Mouse (Mus musculus): ENCODE measurements around the gene Wasf1.

DNA sequence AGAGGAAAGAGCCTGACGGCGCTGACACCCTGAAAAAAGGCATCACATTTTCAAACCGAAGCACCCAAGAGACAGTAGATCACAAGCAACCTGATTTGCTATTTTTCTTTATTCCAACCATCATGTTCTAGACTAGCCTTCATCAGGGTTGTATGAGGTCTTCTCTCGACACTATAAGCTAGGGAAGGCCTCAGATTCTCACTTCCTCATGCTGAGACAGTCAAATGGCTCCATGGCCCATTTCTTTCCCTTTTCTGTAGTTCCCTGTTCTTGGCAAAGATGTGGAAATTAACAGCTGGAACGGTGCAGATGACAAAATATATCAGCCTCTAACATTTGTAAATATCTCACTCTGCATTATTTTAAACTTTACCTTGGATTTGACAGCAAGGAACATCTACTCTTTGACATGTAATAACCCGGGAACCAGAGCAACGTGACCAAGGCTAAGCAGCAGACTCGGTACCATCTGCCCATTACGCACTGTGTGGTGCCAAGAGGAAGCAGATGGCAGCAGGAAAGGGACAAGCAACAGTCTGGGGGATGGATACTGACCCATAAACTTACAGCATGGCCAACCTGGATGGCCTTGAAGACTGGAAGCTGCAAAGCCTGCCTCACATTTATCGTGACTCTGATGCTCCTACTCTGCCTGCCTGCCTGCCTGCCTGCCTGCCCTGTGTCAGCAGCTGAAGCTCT, 36.0 kb upstream of the Wasf1 start:
- TF ChIP-seq CHD2 (IDR thresholded peaks at IDR 0.05; ENCODE audit: low read depth, low read length): no peak
- no peak for TF ChIP-seq ZC3H11A (IDR thresholded peaks at IDR 0.05; ENCODE audit: borderline replicate concordance, low read depth, low read length)
- no peak for TF ChIP-seq ZNF384 (IDR thresholded peaks at IDR 0.05; ENCODE audit: low read depth, low read length)
- TF ChIP-seq HCFC1 (IDR thresholded peaks at IDR 0.05; ENCODE audit: borderline replicate concordance, insufficient read depth, low read length): no peak
